Comparison of ENCODE assay signal across 23 mouse cellular contexts in the genomic region with DNA sequence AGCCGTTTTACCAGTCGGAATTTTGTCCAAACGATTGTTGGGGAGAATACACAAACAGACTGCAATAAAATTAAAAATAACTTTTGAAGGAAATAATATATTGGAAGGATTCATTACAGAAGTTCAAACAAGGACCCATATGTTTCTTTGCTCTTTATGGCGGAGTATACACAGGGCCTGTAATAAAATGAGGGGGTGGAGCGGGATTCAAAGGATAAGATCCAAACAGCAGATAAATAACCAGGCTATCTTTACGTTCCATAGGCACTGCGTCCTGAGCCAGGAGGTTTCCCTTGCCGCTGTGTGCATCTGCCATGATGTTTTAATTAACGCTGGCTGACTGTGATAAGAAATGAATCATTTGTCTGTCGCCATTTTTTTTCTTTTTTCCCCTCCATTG.
DNase-seq lines count a peak whose midpoint lies in the region; ATAC-seq and TF ChIP-seq lines count a peak whose summit lies in the region.
"Had no signal": no experiment of that assay in that cellular context is flagged by ENCODE, and none has a peak within 500 bp of the region (broad histone marks: within the 10 kb centered on the region; RNA-seq: fewer than 3 reads in every experiment).

No protein-coding gene starts in this region.

- H3K27ac ChIP-seq in kidney, embryonic 15.5 days: no peak overlapping the region
- H3K27ac ChIP-seq: embryonic facial prominence, embryonic 10.5 days; embryonic facial prominence, embryonic 13.5 days; forebrain, embryonic 12.5 days; forebrain, embryonic 15.5 days; hindbrain, embryonic 12.5 days; hindbrain, embryonic 15.5 days had no signal

- DNase-seq in embryo, embryonic 11 days: peak; percentile 23
- no peak for DNase-seq in embryo, embryonic 9.5 days (ENCODE audit: extremely low spot score)
- DNase-seq in kidney, adult 9 months: no peak
- peak; percentile 3 for DNase-seq in brain, embryonic 14.5 days (ENCODE audit: low read depth)
- DNase-seq in spleen, postnatal 36 days (ENCODE audit: low spot score in 2 of 2): no peak
- DNase-seq: adrenal gland, postnatal 10 days; adrenal gland, postnatal 36 days; B cell, adult 2 months; cerebellum, adult 11 months; cerebellum, adult 9-11 months; gastrocnemius, postnatal 25 days had no signal

- H3K4me2 ChIP-seq in kidney, embryonic 15.5 days: peak overlapping the region; percentile 19
- H3K4me2 ChIP-seq: embryonic facial prominence, embryonic 13.5 days; forebrain, embryonic 12.5 days; forebrain, embryonic 15.5 days; heart, embryonic 11.5 days; hindbrain, embryonic 12.5 days; hindbrain, embryonic 15.5 days had no signal

- 24% methylated on average over 10 of the region's 10 CpGs for WGBS in kidney, embryonic 15.5 days

- no peak for TF ChIP-seq CTCF in brain, embryonic 14.5 days (IDR thresholded peaks at IDR 0.05; ENCODE audit: borderline replicate concordance, extremely low read depth, insufficient read depth, insufficient read length)

- H3K4me1 ChIP-seq in kidney, embryonic 15.5 days: peaks cover 9% of the 10 kb centered on the region
- H3K4me1 ChIP-seq: forebrain, embryonic 12.5 days; forebrain, embryonic 15.5 days; hindbrain, embryonic 12.5 days; hindbrain, embryonic 15.5 days had no signal

- H3K27me3 ChIP-seq in kidney, embryonic 15.5 days: no peaks in the 10 kb centered on the region
- H3K27me3 ChIP-seq: CH12.LX; embryonic facial prominence, embryonic 13.5 days; forebrain, embryonic 12.5 days; forebrain, embryonic 15.5 days; hindbrain, embryonic 12.5 days; hindbrain, embryonic 15.5 days had no signal

- no peak overlapping the region for H3K9ac ChIP-seq in kidney, embryonic 15.5 days
- H3K9ac ChIP-seq: embryonic facial prominence, embryonic 13.5 days; forebrain, embryonic 12.5 days; forebrain, embryonic 15.5 days; hindbrain, embryonic 12.5 days; hindbrain, embryonic 15.5 days had no signal

- H3K9me3 ChIP-seq in kidney, embryonic 15.5 days (replicated peaks): no peaks in the 10 kb centered on the region
- H3K9me3 ChIP-seq: embryonic facial prominence, embryonic 10.5 days; embryonic facial prominence, embryonic 13.5 days; forebrain, embryonic 12.5 days; forebrain, embryonic 15.5 days; hindbrain, embryonic 12.5 days; hindbrain, embryonic 15.5 days had no signal

- H3K36me3 ChIP-seq in kidney, embryonic 15.5 days: no peaks in the 10 kb centered on the region
- H3K36me3 ChIP-seq: embryonic facial prominence, embryonic 10.5 days; embryonic facial prominence, embryonic 13.5 days; forebrain, embryonic 12.5 days; forebrain, embryonic 15.5 days; G1E; hindbrain, embryonic 12.5 days; hindbrain, embryonic 15.5 days had no signal

- H3K4me3 ChIP-seq in kidney, embryonic 15.5 days (replicated peaks): no peak overlapping the region
- H3K4me3 ChIP-seq: embryonic facial prominence, embryonic 10.5 days; embryonic facial prominence, embryonic 13.5 days; erythroblast, embryonic 14.5 days; forebrain, embryonic 12.5 days; forebrain, embryonic 15.5 days; hindbrain, embryonic 12.5 days; hindbrain, embryonic 15.5 days had no signal

- TF ChIP-seq POLR2A in brain, embryonic 14.5 days (IDR thresholded peaks at IDR 0.05; ENCODE audit: borderline replicate concordance, extremely low read depth, insufficient read depth, insufficient read length, poor library complexity, severe bottlenecking): no peak

- ATAC-seq in kidney, embryonic 15.5 days (replicated peaks; ENCODE audit: low FRiP score): no peak
- ATAC-seq: forebrain, embryonic 15.5 days; Patski had no signal

Comparison
In these comparisons a context has a peak if more than half of its experiments do, and no peak if none do; other contexts are left out.
1. DNase-seq: peak in embryo, embryonic 11 days (single experiment) and brain, embryonic 14.5 days (single experiment); none in embryo, embryonic 9.5 days (single experiment), kidney, adult 9 months (single experiment) and spleen, postnatal 36 days (0 of 2).